ENCODE assay signal across 20 mouse cellular contexts in genomic region chr13:113333931-113334330, GRCm38 (mm10). TPM values are rescaled to one million over a fixed set of nuclear protein-coding genes. Genes with fewer than 3 reads are reported as not detected.
DNase-seq lines count a peak whose midpoint lies in the region; ATAC-seq lines count a peak whose summit lies in the region.
"Had no signal": no experiment of that assay in that cellular context is flagged by ENCODE, and none has a peak within 500 bp of the region (broad histone marks: within the 10 kb centered on the region; RNA-seq: fewer than 3 reads in every experiment).

No protein-coding gene starts in this region.

- peak; percentile 51; the same call in 1 of the 2 replicates for ATAC-seq in megakaryocyte-erythroid progenitor cell, adult 5-6 weeks (replicated peaks; ENCODE audit: low FRiP score, low TSS enrichment, poor library complexity, severe bottlenecking)
- ATAC-seq: CD4-positive, CD25-positive, alpha-beta regulatory T cell, adult 4 months; forebrain, embryonic 13.5 days; forebrain, embryonic 16.5 days; hindbrain, embryonic 16.5 days; inflammation-experienced regulatory T-cells, adult 6 months had no signal

- intact Hi-C loops in left cerebral cortex, postnatal 25 days (cut with DNase I), result no loop called here
- intact Hi-C loops in left cerebral cortex, postnatal 36 days (cut with DNase I), result loop anchor here (2.0 kb wide), 1 partner anchor 285 kb away; the partner anchor contains the start of gene Snx18

- peak; percentile 27 for DNase-seq in layer of hippocampus, adult 11-12 months (ENCODE audit: low spot score)
- no peak for DNase-seq in layer of hippocampus, adult 9-10 months (ENCODE audit: low spot score)
- DNase-seq in left cerebral cortex, postnatal 25 days (ENCODE audit: low spot score in 2 of 2), result peak; percentile 13 to 20
- no peak for DNase-seq in left cerebral cortex, postnatal 36 days (ENCODE audit: low spot score in 2 of 2)
- DNase-seq in brain, adult 2 months (ENCODE audit: low read depth, low spot score), result peak; percentile 58
- no peak for DNase-seq in frontal cortex, postnatal 14 days (ENCODE audit: low spot score in 2 of 2)
- DNase-seq: adrenal gland, adult 2 months; adrenal gland, postnatal 14 days; cerebellum, adult 11-12 months; cerebellum, adult 8-10 months; cerebellum, postnatal 36 days; embryo, embryonic 11 days; gastrocnemius, postnatal 25 days had no signal

RNA-seq across cellular contexts. Expression of gene BC067074, which starts 41.0 kb away (rescaled TPM):
- 1 to 10 TPM in 1 of 2 experiments, under 1 TPM in 1; 0.85 to 1.2 TPM for total RNA-seq in left cerebral cortex, postnatal 25 days (2021)
- total RNA-seq in left cerebral cortex, postnatal 36 days (2021), result 1 to 10 TPM in 1 of 2 experiments, under 1 TPM in 1; 0.88 to 1.1 TPM
- total RNA-seq in megakaryocyte-erythroid progenitor cell, adult 5-6 weeks (2014; fragmentation: Nextera tagmentation), result not detected in 2 replicates
- not detected in 2 replicates for total RNA-seq in megakaryocyte-erythroid progenitor cell, adult 5-6 weeks (2017)
- total RNA-seq: MEL had no signal

Comparison
In these comparisons a context has a peak if more than half of its experiments do, and no peak if none do; other contexts are left out.
1. DNase-seq: peak in layer of hippocampus, adult 11-12 months (single experiment), left cerebral cortex, postnatal 25 days (2 of 2) and brain, adult 2 months (single experiment); none in layer of hippocampus, adult 9-10 months (single experiment), left cerebral cortex, postnatal 36 days (0 of 2) and frontal cortex, postnatal 14 days (0 of 2).